Mouse (Mus musculus) CH12.LX (cell line): ENCODE measurements around the gene Chd5. TPM values are rescaled to one million over a fixed set of nuclear protein-coding genes. Genes with fewer than 3 reads are reported as not detected.

ENCODE experiments used
- DNase-seq: peaks from one replicate; pipeline ENCODE4 v3.0.0-alpha.2; 2013; ENCODE audit errors: extremely low read depth
- H3K27ac ChIP-seq: 2 replicates; pipeline ENCODE4 v1.5.1; 2012; ENCODE audit warnings: low read depth, mild to moderate bottlenecking, control low read depth, moderate library complexity; ENCODE audit not compliant: insufficient read depth
- H3K27me3 ChIP-seq: replicated peaks from 2 replicates; pipeline ENCODE3; 2012; ENCODE audit warnings: inconsistent platforms
- H3K36me3 ChIP-seq, 2 experiments: replicated peaks in 1 of 2; 2 replicates each; pipeline versions ENCODE3 to v1.6.1; 2012; ENCODE audit warnings: inconsistent platforms in 1 of 2, low read length in 1 of 2, mild to moderate bottlenecking in 1 of 2, mixed read lengths in 1 of 2, moderate library complexity in 1 of 2; ENCODE audit not compliant: control insufficient read depth in 1 of 2, insufficient read depth in 1 of 2
- H3K4me1 ChIP-seq, 2 experiments: 2 replicates each; pipeline ENCODE4 v1.6.1; 2012; ENCODE audit warnings: inconsistent platforms in 1 of 2, moderate library complexity in 1 of 2; ENCODE audit not compliant: insufficient read depth in 2 of 2, control insufficient read depth in 1 of 2
- H3K4me2 ChIP-seq: 2 replicates; pipeline ENCODE4 v1.6.1; 2012; ENCODE audit warnings: low read depth, mild to moderate bottlenecking, control low read depth; ENCODE audit not compliant: poor library complexity, insufficient read depth, severe bottlenecking
- H3K4me3 ChIP-seq, 3 experiments: fragments of 150-350 bp in 1 of 3; sonication (generic) in 1 of 3; replicated peaks in 1 of 3; 2 replicates each; pipeline versions ENCODE3 to v1.5.1; 2011 to 2012; ENCODE audit warnings: low read depth in 2 of 3, low read length in 2 of 3, mild to moderate bottlenecking in 2 of 3, moderate library complexity in 2 of 3, control low read depth in 1 of 3, improper control_type of control experiment in 1 of 3, inconsistent platforms in 1 of 3, mixed read lengths in 1 of 3; ENCODE audit not compliant: poor library complexity in 1 of 3
- H3K79me2 ChIP-seq: replicated peaks from 2 replicates; pipeline ENCODE4 v1.6.1; 2012; ENCODE audit warnings: mild to moderate bottlenecking, moderate library complexity; ENCODE audit not compliant: control insufficient read depth, poor library complexity, insufficient read depth, severe bottlenecking; ENCODE audit errors: extremely low read depth
- H3K9ac ChIP-seq: 2 replicates; pipeline ENCODE4 v1.6.1; 2012; ENCODE audit warnings: low read depth, mild to moderate bottlenecking, control low read depth, moderate library complexity; ENCODE audit not compliant: insufficient read depth
- H3K9me3 ChIP-seq: replicated peaks from 2 replicates; pipeline ENCODE3; 2012; ENCODE audit warnings: low read length, inconsistent platforms, mixed read lengths
- CTCF ChIP-seq, 2 experiments: IDR thresholded peaks in 1 of 2; conservative IDR thresholded peaks in 1 of 2; 2 replicates each; pipeline ENCODE4 v1.5.1; 2011 to 2012; ENCODE audit warnings: low read depth in 2 of 2, low read length in 2 of 2, improper control_type of control experiment in 1 of 2, inconsistent platforms in 1 of 2, mild to moderate bottlenecking in 1 of 2, moderate library complexity in 1 of 2
- MAZ ChIP-seq: IDR thresholded peaks from 2 replicates; pipeline ENCODE4 v1.6.1; 2012; ENCODE audit warnings: low read depth, mild to moderate bottlenecking, inconsistent platforms, low read length, improper control_type of control experiment, moderate library complexity
- MXI1 ChIP-seq: IDR thresholded peaks from 2 replicates; pipeline ENCODE4 v1.6.1; 2011; ENCODE audit warnings: mild to moderate bottlenecking, low read depth, low read length, improper control_type of control experiment
- NELFE ChIP-seq: IDR thresholded peaks from 2 replicates; pipeline ENCODE4 v1.6.1; 2011; ENCODE audit warnings: low read depth, low read length, improper control_type of control experiment
- NRF1 ChIP-seq: IDR thresholded peaks from 2 replicates; pipeline ENCODE4 v1.6.1; 2014; ENCODE audit warnings: low read depth, mild to moderate bottlenecking, inconsistent platforms, low read length, improper control_type of control experiment, moderate library complexity
- PAX5 ChIP-seq: IDR thresholded peaks from 2 replicates; pipeline ENCODE4 v1.6.1; 2012; ENCODE audit warnings: low read length, inconsistent platforms, mixed read lengths
- POLR2AphosphoS2 ChIP-seq: IDR thresholded peaks from 2 replicates; pipeline ENCODE4 v1.6.1; 2011; ENCODE audit warnings: low read depth, low read length, improper control_type of control experiment
- RAD21 ChIP-seq: IDR thresholded peaks from 2 replicates; pipeline ENCODE4 v1.6.1; 2011; ENCODE audit warnings: low read depth, mild to moderate bottlenecking, low read length, improper control_type of control experiment, moderate library complexity
- dilution Hi-C: fragments of 300-500 bp; cut with MboI; formaldehyde crosslinking; loops from 2 replicates; pipeline ENCODE4 v1.14.3; 2020; ENCODE audit warnings: low sequenced_read_pairs; ENCODE audit not compliant: extremely low pct_unique_long_range_greater_than_20kb, extremely low pct_ligation_motif_present
- in situ Hi-C: fragments of 300-500 bp; cut with MboI; formaldehyde crosslinking; loops from 3 replicates; pipeline ENCODE4 v1.14.3; 2019; ENCODE audit warnings: low sequenced_read_pairs, low pct_ligation_motif_present, low pct_unique_long_range_greater_than_20kb, mixed read lengths
- polyA plus RNA-seq: library from polyadenylated mRNA; unstranded; fragments of >175 nt; gene quantifications from 2 replicates; pipeline ENCODE4 v1.2.1, GENCODE M21; 2012; ENCODE audit warnings: low read depth; ENCODE audit not compliant: insufficient read length
- total RNA-seq, 2 experiments: library from RNA; depleted of rRNA; stranded (reverse); fragments of 300-350 nt in 1 of 2; fragments of >200 nt in 1 of 2; gene quantifications; 2 replicates each; pipeline ENCODE4 v1.2.3; 2012 to 2014

Chd5 gene
- total and polyA plus RNA-seq, 3 experiments = 0.44 to 3.4 (median 1.2) TPM

DNA sequence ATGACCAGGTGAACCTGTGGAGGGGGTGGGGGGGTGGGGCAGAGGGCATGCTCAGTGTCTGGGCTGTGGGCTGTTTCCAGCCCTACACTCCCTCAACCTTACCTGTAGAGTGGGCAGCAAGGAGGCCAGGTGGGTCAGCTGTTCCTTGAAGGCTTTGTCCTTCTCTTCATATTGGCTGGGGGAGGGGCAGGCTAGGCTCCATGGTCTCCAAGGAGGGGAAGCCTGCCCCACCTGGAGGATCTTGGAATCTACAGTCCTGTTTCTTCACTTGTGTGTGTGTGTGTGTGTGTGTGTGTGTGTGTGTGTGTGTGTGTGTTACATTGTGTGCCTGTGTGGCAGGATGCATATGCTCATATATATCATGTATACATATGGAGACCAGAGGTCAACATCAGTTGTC, 24.5 kb upstream of the Chd5 start:
- DNase-seq = no peak
- in situ Hi-C loops (no loop called here), dilution Hi-C loops (no loop called here)
- H3K36me3 ChIP-seq = peaks cover 2 to 7% of the 10 kb centered on the region in 2 experiments
- H3K27ac ChIP-seq = no peak overlapping the region
- H3K4me3 ChIP-seq = no peak overlapping the region
- TF ChIP-seq CTCF (conservative IDR thresholded peaks at IDR 0.05 in 1 of 2, IDR thresholded peaks at IDR 0.05 in 1 of 2; ENCODE audit: low read depth in 2 of 2, low read length in 2 of 2) = peak in 1 of 2 experiments; percentile 6; a peak in 1 of 4 replicates
- no peak for TF ChIP-seq RAD21
- no peaks in the 10 kb centered on the region for H3K79me2 ChIP-seq
- H3K4me2 ChIP-seq = no peak overlapping the region
- no peaks in the 10 kb centered on the region for H3K9me3 ChIP-seq
- H3K4me1 ChIP-seq = peaks cover 0 to 8% of the 10 kb centered on the region in 2 experiments; a peak in 2 of 4 replicates
- H3K9ac ChIP-seq = no peak overlapping the region
- peaks cover 30% of the 10 kb centered on the region for H3K27me3 ChIP-seq

- dilution Hi-C loops = no loop called here
- in situ Hi-C loops = no loop called here
- H3K9me3 ChIP-seq = no peaks in the 10 kb centered on the region
- H3K27ac ChIP-seq = no peak overlapping the region
- H3K27me3 ChIP-seq = peaks cover 30% of the 10 kb centered on the region
- no peak for DNase-seq
- no peaks in the 10 kb centered on the region for H3K79me2 ChIP-seq
- TF ChIP-seq NRF1 (peak; percentile 79), PAX5 (no peak)
- peak overlapping the region; percentile 65 for H3K4me2 ChIP-seq
- peak overlapping the region in 1 of 3 experiments; percentile 33 for H3K4me3 ChIP-seq
- no peaks in the 10 kb centered on the region for H3K36me3 ChIP-seq
- H3K9ac ChIP-seq = no peak overlapping the region; the same call in 1 of the 2 replicates
- peaks cover 0 to 10% of the 10 kb centered on the region in 2 experiments; a peak in 2 of 4 replicates for H3K4me1 ChIP-seq
Observed at GRCm38 (mm10) chr4:152315498-152316213, 22.8 kb upstream of the Chd5 start.

- H3K27ac ChIP-seq = no peak overlapping the region
- TF ChIP-seq PAX5 (no peak), MXI1 (no peak), POLR2AphosphoS2 (no peak), NELFE (no peak), MAZ (no peak)
- no peak overlapping the region for H3K9ac ChIP-seq
- H3K4me3 ChIP-seq = no peak overlapping the region
- no peaks in the 10 kb centered on the region for H3K79me2 ChIP-seq
- in situ Hi-C loops = no loop called here
- H3K4me1 ChIP-seq = peaks cover 0 to 10% of the 10 kb centered on the region in 2 experiments; a peak in 2 of 4 replicates
- no peaks in the 10 kb centered on the region for H3K9me3 ChIP-seq
- no peaks in the 10 kb centered on the region for H3K36me3 ChIP-seq
- no peak for DNase-seq
- H3K27me3 ChIP-seq = peaks cover 30% of the 10 kb centered on the region
- H3K4me2 ChIP-seq = no peak overlapping the region
- dilution Hi-C loops = no loop called here
Observed at GRCm38 (mm10) chr4:152317631-152318033, 20.8 kb upstream of the Chd5 start.
